Mouse (Mus musculus): ENCODE results near the gene Qtrt1. TPM values are rescaled to one million over a fixed set of nuclear protein-coding genes. Genes with fewer than 3 reads are reported as not detected.

Gene Qtrt1
- polyA plus RNA-seq, 1 experiment from 2014 or later: 51.1 TPM

DNA sequence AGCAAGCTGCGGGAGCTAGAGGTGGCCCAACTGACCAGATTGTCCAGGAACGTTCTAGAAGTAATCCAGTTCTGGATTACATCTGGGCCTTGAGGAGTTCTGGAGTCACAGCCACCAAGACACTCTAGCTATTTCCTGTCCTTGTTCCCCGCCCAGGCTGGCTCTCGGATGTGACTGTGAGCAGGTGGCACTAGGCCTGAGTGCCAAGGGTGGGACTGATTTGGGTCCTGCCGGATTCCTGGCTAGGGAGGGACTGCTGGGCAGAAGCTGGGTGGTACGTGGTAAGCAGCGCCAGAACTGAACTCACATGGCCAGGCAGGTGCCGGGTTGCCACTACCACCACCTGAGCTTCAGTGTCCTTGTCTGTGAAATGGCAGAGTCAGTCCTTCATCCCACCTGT, 39.8 kb downstream of the Qtrt1 start:
- H3K9ac ChIP-seq (ENCODE audit: low read length): 0 out of 2 replicates have a peak overlapping the region, but pooled peaks have one; percentile 25
- peak overlapping the region; percentile 12; the same call in 1 of the 2 replicates for H3K27ac ChIP-seq (ENCODE audit: low read length)
- 74% methylated on average over 8 of the region's 8 CpGs for WGBS
- no peaks in the 10 kb centered on the region for H3K27me3 ChIP-seq (ENCODE audit: control insufficient read depth, insufficient read depth, low read length)
- H3K4me2 ChIP-seq (ENCODE audit: low read depth, low read length): no peak overlapping the region
- peaks cover 23% of the 10 kb centered on the region for H3K4me1 ChIP-seq (ENCODE audit: control insufficient read depth, insufficient read depth, low read length)
- ATAC-seq (ENCODE audit: insufficient read depth, low FRiP score): peak; percentile 22; the same call in 1 of the 2 replicates
- no peaks in the 10 kb centered on the region for H3K36me3 ChIP-seq (ENCODE audit: control insufficient read depth, insufficient read depth, low read length)
- H3K9me3 ChIP-seq (replicated peaks; ENCODE audit: control insufficient read depth, low read length): no peaks in the 10 kb centered on the region
- no peak overlapping the region for H3K4me3 ChIP-seq (replicated peaks; ENCODE audit: low read length)

DNA sequence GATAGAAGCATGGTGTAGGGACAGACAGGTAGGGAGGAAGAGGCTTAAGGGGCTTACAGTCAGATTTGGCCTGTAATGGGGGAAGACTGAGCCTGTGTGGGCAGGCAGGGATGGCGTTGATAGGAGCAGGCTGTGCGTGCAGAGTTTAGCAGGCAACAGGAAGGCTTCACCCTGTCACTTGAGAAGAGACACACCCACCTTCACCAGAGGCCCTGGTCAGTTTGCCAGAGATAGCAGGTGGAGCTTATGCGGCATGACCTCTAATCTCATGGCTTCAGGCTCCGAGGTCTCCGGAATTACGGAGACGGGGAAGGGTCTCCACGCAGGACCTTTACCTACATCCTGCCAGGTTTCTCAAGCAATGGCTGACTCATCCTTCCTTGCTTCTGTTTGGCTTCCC, 40.2 kb downstream of the Qtrt1 start:
- no peaks in the 10 kb centered on the region for H3K36me3 ChIP-seq (ENCODE audit: control insufficient read depth, insufficient read depth, low read length)
- H3K4me1 ChIP-seq (ENCODE audit: control insufficient read depth, insufficient read depth, low read length): peaks cover 23% of the 10 kb centered on the region
- peak overlapping the region; percentile 12; the same call in 1 of the 2 replicates for H3K27ac ChIP-seq (ENCODE audit: low read length)
- no peaks in the 10 kb centered on the region for H3K9me3 ChIP-seq (replicated peaks; ENCODE audit: control insufficient read depth, low read length)
- 34% methylated on average over 8 of the region's 8 CpGs for WGBS
- H3K27me3 ChIP-seq (ENCODE audit: control insufficient read depth, insufficient read depth, low read length): no peaks in the 10 kb centered on the region
- no peak overlapping the region for H3K4me2 ChIP-seq (ENCODE audit: low read depth, low read length)
- ATAC-seq (ENCODE audit: insufficient read depth, low FRiP score): peak; percentile 35; the same call in 1 of the 2 replicates
- no peak overlapping the region for H3K4me3 ChIP-seq (replicated peaks; ENCODE audit: low read length)
- no peak overlapping the region for H3K9ac ChIP-seq (ENCODE audit: low read length)

- H3K4me2 ChIP-seq (ENCODE audit: low read depth, low read length): no peak overlapping the region
- H3K36me3 ChIP-seq (ENCODE audit: control insufficient read depth, insufficient read depth, low read length): no peaks in the 10 kb centered on the region
- H3K27ac ChIP-seq (ENCODE audit: low read length): no peak overlapping the region
- H3K9ac ChIP-seq (ENCODE audit: low read length): no peak overlapping the region
- peaks cover 23% of the 10 kb centered on the region for H3K4me1 ChIP-seq (ENCODE audit: control insufficient read depth, insufficient read depth, low read length)
- no peak overlapping the region for H3K4me3 ChIP-seq (replicated peaks; ENCODE audit: low read length)
- 78% methylated on average over 7 of the region's 7 CpGs for WGBS
- no peak for ATAC-seq (ENCODE audit: insufficient read depth, low FRiP score)
- H3K27me3 ChIP-seq (ENCODE audit: control insufficient read depth, insufficient read depth, low read length): no peaks in the 10 kb centered on the region
- H3K9me3 ChIP-seq (replicated peaks; ENCODE audit: control insufficient read depth, low read length): no peaks in the 10 kb centered on the region
These were observed 41.4 kb downstream of the Qtrt1 start for GRCm38 (mm10) chr9:21453003-21453402.

GRCm38 (mm10) chr9:21453459-21453858, 41.8 kb downstream of the Qtrt1 start:
- Histone ChIP-seq H3K27ac (ENCODE audit: low read length) (no peak overlapping the region), H3K4me3 (replicated peaks; ENCODE audit: low read length) (no peak overlapping the region), H3K4me1 (ENCODE audit: control insufficient read depth, insufficient read depth, low read length) (peaks cover 23% of the 10 kb centered on the region), H3K4me2 (ENCODE audit: low read depth, low read length) (no peak overlapping the region), H3K36me3 (ENCODE audit: control insufficient read depth, insufficient read depth, low read length) (no peaks in the 10 kb centered on the region), H3K9ac (ENCODE audit: low read length) (no peak overlapping the region), H3K9me3 (replicated peaks; ENCODE audit: control insufficient read depth, low read length) (no peaks in the 10 kb centered on the region), H3K27me3 (ENCODE audit: control insufficient read depth, insufficient read depth, low read length) (no peaks in the 10 kb centered on the region)
- no peak for ATAC-seq (ENCODE audit: insufficient read depth, low FRiP score)
- 84% methylated on average over 2 of the region's 2 CpGs for WGBS

DNA sequence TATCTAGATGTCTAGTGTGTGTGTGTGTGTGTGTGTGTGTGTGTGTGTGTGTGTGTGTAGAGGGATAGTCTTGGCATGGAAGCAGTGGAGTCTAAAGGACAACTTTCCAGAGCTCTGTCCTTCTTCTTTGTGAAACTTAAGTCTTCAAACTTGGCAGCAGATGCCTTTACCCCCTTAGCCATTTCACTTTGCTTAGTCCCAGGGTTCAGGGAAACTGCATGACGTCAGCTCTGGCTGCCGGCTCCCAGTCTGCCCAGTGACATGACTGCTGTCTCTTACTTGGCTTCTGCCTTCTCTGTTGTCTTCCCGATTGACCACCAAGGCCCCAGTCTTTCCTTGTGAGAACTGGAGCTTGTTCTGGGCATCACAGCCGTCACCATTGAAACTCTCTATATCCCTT, 42.9 kb downstream of the Qtrt1 start:
- Histone ChIP-seq H3K9ac (ENCODE audit: low read length) (no peak overlapping the region), H3K27ac (ENCODE audit: low read length) (peak overlapping the region; percentile 38; the same call in 1 of the 2 replicates), H3K9me3 (replicated peaks; ENCODE audit: control insufficient read depth, low read length) (no peaks in the 10 kb centered on the region), H3K4me2 (ENCODE audit: low read depth, low read length) (no peak overlapping the region), H3K27me3 (ENCODE audit: control insufficient read depth, insufficient read depth, low read length) (no peaks in the 10 kb centered on the region), H3K36me3 (ENCODE audit: control insufficient read depth, insufficient read depth, low read length) (0 out of 2 replicates have a peak, but pooled peaks cover 3% of the 10 kb centered on the region), H3K4me1 (ENCODE audit: control insufficient read depth, insufficient read depth, low read length) (peaks cover 23% of the 10 kb centered on the region), H3K4me3 (replicated peaks; ENCODE audit: low read length) (no peak overlapping the region)
- WGBS: 70% methylated on average over 4 of the region's 4 CpGs
- ATAC-seq (ENCODE audit: insufficient read depth, low FRiP score): no peak

- no peak for ATAC-seq (ENCODE audit: insufficient read depth, low FRiP score)
These were observed 43.6 kb downstream of the Qtrt1 start for GRCm38 (mm10) chr9:21455103-21455770.

DNA sequence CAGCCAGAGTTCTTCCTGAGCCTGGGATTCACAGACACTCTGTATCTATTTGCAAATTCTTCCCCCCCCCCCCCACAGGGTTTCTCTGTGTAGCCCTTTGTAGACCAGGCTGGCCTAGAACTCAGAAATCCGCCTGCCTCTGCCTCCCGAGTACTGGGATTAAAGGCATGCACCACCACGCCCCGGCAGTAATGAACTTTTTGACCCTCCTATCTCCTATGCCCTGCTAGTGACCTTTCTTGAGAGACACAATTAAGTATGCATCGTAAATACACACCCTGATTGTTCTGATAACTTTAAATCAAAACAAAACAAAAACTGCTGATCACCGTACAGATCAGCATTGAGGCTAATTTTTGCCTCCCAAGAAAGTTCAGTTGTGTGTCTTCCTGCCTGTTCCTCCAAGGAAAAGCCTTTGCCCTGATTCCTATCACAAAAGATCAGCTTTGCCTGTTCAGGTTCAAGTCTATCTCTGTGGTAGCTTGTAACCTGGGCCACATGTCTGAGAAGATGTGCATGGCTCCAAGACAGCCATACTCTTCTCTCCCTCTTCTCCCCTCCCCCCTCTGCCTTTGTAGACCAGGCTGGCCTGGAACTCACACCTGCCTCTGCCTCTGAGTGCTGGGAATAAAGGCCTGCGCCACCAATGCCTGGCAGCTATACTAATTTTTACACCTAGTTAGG, 44.8 kb downstream of the Qtrt1 start:
- 80% methylated on average over 7 of the region's 7 CpGs for WGBS
- Histone ChIP-seq H3K9me3 (replicated peaks; ENCODE audit: control insufficient read depth, low read length) (no peaks in the 10 kb centered on the region), H3K9ac (ENCODE audit: low read length) (no peak overlapping the region), H3K4me3 (replicated peaks; ENCODE audit: low read length) (no peak overlapping the region), H3K27ac (ENCODE audit: low read length) (no peak overlapping the region), H3K4me1 (ENCODE audit: control insufficient read depth, insufficient read depth, low read length) (peaks cover 15% of the 10 kb centered on the region), H3K36me3 (ENCODE audit: control insufficient read depth, insufficient read depth, low read length) (0 out of 2 replicates have a peak, but pooled peaks cover 3% of the 10 kb centered on the region), H3K4me2 (ENCODE audit: low read depth, low read length) (no peak overlapping the region), H3K27me3 (ENCODE audit: control insufficient read depth, insufficient read depth, low read length) (no peaks in the 10 kb centered on the region)
- no peak for ATAC-seq (ENCODE audit: insufficient read depth, low FRiP score)

More at GRCm38 (mm10) chr9:21455103-21455770, 43.6 kb downstream of the Qtrt1 start:
- H3K4me2 ChIP-seq (ENCODE audit: low read depth, low read length): no peak overlapping the region
- H3K36me3 ChIP-seq (ENCODE audit: control insufficient read depth, insufficient read depth, low read length): 0 out of 2 replicates have a peak, but pooled peaks cover 3% of the 10 kb centered on the region
- no peak overlapping the region for H3K9ac ChIP-seq (ENCODE audit: low read length)
- WGBS: 53% methylated on average over 4 of the region's 4 CpGs
- no peaks in the 10 kb centered on the region for H3K9me3 ChIP-seq (replicated peaks; ENCODE audit: control insufficient read depth, low read length)
- H3K27ac ChIP-seq (ENCODE audit: low read length): peak overlapping the region; percentile 38; the same call in 1 of the 2 replicates
- no peak overlapping the region for H3K4me3 ChIP-seq (replicated peaks; ENCODE audit: low read length)
- H3K27me3 ChIP-seq (ENCODE audit: control insufficient read depth, insufficient read depth, low read length): no peaks in the 10 kb centered on the region
- peaks cover 17% of the 10 kb centered on the region for H3K4me1 ChIP-seq (ENCODE audit: control insufficient read depth, insufficient read depth, low read length)

GRCm38 (mm10) chr9:21456930-21457634, 45.4 kb downstream of the Qtrt1 start:
- Histone ChIP-seq H3K27ac (ENCODE audit: low read length) (0 out of 2 replicates have a peak overlapping the region, but pooled peaks have one; percentile 10), H3K4me2 (ENCODE audit: low read depth, low read length) (no peak overlapping the region), H3K4me1 (ENCODE audit: control insufficient read depth, insufficient read depth, low read length) (peaks cover 11% of the 10 kb centered on the region), H3K9me3 (replicated peaks; ENCODE audit: control insufficient read depth, low read length) (no peaks in the 10 kb centered on the region), H3K27me3 (ENCODE audit: control insufficient read depth, insufficient read depth, low read length) (no peaks in the 10 kb centered on the region), H3K9ac (ENCODE audit: low read length) (no peak overlapping the region), H3K4me3 (replicated peaks; ENCODE audit: low read length) (no peak overlapping the region), H3K36me3 (ENCODE audit: control insufficient read depth, insufficient read depth, low read length) (0 out of 2 replicates have a peak, but pooled peaks cover 3% of the 10 kb centered on the region)
- WGBS: 75% methylated on average over 10 of the region's 10 CpGs
- no peak for ATAC-seq (ENCODE audit: insufficient read depth, low FRiP score)
